Mouse (Mus musculus) neutrophil, adult 5-6 weeks (primary cell): ENCODE measurements at regions not wholly inside any gene's neighbourhood (a gene's known extent, or its start where the extent isn't known, plus 50 kb on each side); places are given as distances from the start of the nearest gene placed in this dataset.

ENCODE experiments used
- ATAC-seq: fragments of 151-379, 151-347 bp; 2 replicates; pipeline ENCODE4 v1.8.0; 2017; ENCODE audit warnings: mild to moderate bottlenecking, moderate TSS enrichment; ENCODE audit not compliant: insufficient number of reproducible peaks, poor library complexity, low FRiP score, severe bottlenecking; ENCODE audit errors: extremely low read depth

DNA sequence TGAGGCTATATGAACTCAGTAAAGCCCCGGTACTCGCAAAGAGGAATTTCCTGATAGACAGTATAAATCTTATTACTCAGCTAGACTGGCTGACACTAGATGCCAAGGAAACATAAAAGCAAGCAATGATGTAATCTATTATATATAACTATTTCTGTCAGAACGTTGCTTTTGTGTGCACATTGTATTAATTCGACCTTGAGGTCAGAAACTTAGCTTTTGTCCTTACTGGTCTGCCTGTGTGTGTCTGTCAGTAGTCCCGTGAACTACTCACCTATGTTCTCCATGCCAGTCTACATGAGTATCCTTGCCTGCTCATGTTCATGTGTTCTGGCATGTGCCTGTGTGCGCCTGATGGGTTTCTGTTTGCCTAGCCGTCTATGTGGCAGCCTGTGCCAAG lies 70.5 kb downstream of the Tmx1 start:
- no peak for ATAC-seq

DNA sequence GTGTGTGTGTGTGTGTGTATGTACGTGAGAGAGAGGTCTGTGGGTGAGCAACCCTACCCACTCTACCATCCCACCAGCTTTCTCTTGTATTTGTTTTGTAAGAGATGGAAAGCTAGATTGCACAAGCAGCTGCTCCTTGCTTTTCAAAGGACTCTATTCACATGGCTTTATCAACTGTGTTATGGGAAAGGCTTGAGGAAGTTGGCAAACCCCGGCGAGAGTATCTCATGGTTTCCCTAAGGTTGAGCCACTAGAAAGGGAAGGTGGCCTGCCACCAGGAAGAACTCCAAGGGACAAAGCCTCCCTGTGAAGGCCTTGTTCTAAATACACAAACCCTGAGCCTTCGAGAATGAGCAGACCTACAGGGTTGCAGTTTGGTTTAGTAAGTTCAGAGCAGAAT lies 71.8 kb downstream of the Tmx1 start:
- no peak for ATAC-seq

GRCm38 (mm10) chr12:70531661-70532060 lies 78.8 kb downstream of the Tmx1 start:
- no peak for ATAC-seq

DNA sequence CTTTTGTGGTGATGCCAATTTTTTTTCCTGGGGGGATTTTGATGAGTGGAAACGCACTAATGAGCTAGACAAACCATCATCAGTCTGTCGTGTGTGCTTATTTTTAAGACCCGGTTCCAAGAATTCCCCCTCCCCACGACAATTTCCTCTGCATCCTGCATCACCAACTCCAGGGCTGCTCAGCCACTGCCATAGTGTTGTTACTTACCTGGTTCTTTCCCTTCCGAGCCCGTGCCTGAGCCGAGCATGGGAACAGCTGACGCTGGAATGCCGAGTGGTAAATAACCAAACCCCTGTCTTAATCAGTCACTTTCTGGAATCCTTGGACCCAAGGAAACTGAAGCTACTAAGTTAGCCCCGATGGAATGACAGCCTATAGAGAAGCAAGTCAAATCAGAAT lies 79.3 kb downstream of the Tmx1 start:
- no peak for ATAC-seq

GRCm38 (mm10) chr12:70532843-70533242 lies 79.9 kb downstream of the Tmx1 start:
- no peak for ATAC-seq

- no peak for ATAC-seq
These were observed 80.6 kb downstream of the Tmx1 start for GRCm38 (mm10) chr12:70533375-70533935.

DNA sequence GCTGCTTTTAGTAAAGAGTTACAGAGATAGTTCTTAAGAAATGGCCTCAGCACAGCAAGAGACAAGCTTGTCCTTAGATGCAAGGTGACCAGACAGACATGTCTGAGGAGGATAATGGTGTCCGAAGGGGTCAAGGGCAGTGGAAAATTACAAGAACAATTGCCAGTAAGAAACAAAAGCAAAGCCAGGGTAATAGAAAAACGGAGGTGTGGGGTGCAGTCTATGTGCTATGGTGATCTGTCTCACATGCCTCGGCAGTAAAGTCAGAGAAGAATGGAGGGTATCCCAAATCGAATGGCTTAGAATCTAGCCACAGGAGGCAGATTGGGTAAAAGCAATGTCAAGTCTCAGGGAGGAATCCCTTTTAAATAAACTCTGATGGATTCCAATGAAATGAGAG lies 86.2 kb downstream of the Tmx1 start:
- no peak for ATAC-seq

GRCm38 (mm10) chr12:70539856-70540255 lies 87.0 kb downstream of the Tmx1 start:
- ATAC-seq = no peak

DNA sequence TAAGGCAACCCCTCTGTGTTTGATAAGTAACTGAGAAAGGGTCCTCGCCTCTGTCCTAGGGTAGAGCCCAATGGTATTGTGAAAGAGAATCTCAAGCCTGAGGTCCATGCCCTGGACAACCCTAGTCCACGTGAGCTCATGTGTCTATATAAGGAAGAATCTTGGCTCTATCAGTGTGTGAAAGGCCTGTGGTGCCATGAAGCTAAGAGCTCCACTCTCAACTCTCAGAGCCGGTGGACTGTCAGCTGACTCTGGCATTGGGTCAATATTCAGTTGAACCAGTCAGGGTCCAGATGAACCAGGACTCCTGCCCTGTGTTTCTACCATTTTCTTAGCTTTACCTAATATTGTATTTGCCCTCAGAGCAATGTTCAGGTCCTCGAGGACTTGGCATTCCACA lies 88.5 kb downstream of the Tmx1 start:
- ATAC-seq = no peak

- no peak for ATAC-seq
These were observed 90.4 kb downstream of the Tmx1 start for GRCm38 (mm10) chr12:70543299-70543698.

- no peak for ATAC-seq
These were observed 91.4 kb downstream of the Tmx1 start for GRCm38 (mm10) chr12:70544326-70544725.

GRCm38 (mm10) chr12:70544850-70545510 lies 92.1 kb downstream of the Tmx1 start:
- ATAC-seq = no peak

DNA sequence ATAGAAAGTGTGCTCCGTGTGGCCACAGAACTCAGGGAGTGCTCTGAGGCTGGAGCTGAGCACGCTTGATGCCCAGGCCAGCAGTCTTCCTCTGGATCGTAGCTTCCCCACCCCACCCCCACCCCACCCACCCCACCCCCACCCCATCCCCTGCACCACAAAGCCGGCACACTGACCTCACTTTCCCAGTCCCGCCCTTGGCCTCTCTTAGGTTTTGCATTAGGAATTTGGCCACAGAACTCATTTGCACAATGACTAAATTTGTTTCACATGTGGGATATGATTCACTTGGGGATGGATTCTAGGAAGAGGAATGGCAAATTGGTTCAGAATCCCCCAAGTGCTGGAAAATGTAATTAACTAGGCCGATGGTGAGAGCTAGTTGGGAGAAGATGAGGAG lies 94.3 kb downstream of the Tmx1 start:
- ATAC-seq = no peak

DNA sequence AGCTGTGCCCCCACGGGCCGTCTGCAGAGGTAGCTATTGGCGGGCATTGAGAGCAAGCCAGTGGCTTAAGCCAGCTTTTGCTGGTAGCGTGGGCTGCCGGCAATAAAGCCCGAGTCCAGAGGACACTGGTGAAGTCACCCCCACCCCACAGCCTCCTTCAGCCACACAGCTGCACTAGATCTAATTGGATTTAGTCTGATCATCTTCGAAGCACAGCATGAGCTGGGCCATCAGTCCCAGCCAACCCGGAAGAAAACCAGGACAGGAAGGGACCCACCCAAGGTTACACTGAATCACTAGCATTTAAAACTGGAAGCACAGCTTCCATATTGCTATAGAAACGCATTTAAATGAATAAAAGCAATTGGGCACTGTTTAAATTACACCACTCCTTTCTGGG lies 96.4 kb downstream of the Tmx1 start:
- no peak for ATAC-seq

DNA sequence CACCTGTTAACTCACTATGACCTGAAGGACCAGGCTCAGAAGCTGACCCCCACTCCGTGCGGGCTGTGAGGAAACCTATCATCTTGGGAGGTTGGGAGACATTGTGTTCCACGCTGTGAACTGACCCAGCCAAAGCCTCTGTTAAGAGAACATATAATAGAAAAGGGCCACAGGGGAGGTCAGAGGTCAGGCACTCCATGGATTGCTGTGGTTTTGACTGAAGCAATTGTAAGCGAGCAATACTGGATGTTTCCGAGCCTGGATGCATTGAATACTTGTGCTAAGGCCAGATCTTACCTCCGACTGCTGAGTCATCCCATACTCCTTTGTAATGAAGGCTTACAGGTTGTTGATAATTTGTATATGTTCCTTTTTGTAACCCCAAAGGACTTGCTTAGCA lies 101.0 kb downstream of the Tmx1 start:
- no peak for ATAC-seq

DNA sequence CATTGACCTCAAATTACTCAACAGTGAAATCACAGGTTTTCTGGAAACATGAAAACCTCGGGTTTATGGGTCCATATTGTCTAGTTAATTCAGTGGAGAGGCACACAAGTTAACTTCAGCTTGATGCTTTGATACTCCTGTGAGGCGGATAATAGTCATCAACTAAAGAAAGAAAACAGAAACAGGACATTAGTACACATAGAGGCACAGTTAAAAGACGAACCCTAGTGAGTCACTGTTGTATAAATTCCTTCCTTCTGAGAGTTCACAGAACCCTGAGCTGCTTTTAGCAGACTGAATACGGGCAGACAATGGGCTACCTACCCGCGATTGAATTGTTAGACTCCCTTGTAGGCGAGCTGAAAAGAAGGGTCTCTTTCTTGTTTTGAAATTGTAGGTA lies 101.7 kb downstream of the Tmx1 start:
- no peak for ATAC-seq

DNA sequence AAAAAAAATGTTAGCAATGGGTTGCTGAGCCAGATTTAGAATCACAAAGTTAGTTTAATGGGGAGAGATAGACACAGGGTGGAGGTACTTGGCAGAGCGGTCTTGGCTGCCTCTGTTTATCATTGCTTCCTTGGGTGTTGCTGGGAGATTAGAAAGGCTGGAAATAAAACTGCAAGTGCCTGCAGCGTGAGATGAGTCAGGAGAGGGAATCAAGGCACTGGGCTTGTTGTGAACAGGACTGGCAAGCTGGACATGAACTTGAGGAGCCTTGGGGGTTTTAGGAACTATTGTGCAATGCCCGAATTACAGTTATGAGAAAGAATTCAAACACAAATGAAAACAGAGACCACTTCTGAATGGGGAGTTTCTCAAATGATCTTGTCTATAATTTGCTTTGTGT lies 102.8 kb downstream of the Tmx1 start:
- ATAC-seq = no peak

DNA sequence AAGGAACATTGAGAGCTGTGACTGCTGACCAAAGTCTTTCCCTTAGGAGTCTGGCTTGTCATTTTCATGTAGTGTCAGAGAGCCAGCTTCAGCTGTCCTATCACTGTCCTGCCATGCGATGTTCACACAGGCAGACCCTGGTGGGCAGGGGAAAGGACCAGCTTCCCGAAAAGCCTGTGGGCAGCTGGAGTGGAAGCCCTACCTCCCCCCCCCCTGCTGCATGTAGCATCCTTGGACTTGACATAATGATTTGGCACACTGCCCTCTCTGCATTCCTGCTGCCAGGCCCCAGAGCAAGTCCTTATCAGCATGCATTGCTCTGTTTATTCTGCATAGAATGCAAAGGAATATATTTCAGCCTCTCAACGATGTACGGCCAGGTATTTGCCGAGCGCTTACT lies 103.9 kb downstream of the Tmx1 start:
- ATAC-seq = no peak

DNA sequence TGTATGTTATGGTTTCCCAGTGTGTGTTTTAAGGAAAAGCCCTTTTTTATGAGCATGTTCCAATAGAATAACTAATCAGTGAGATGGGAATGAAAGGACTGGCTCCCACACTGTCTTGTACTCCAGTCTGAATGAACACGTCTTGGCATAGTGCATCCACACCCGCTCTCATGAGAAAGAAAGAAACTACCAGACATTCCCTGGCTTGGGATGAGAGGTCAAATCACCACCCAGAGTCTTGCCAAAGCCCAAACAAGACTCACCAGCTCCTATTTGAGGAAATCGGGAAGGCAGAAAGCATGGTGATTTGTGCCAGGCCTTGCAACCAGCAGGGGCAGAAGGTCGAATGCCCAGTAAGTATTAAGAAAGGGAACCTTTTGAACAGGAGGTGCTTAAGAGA lies 110.6 kb downstream of the Tmx1 start:
- ATAC-seq = no peak

GRCm38 (mm10) chr12:70575665-70576064 lies 122.8 kb downstream of the Tmx1 start:
- ATAC-seq = no peak

- no peak for ATAC-seq
These were observed 124.9 kb downstream of the Tmx1 start for GRCm38 (mm10) chr12:70577769-70578168.
